Mouse (Mus musculus): Measurements from ENCODE around the gene Tmem40. TPM values are rescaled to one million over a fixed set of nuclear protein-coding genes. Genes with fewer than 3 reads are reported as not detected.
A peak's percentile ranks its signal among the peaks of the same experiment; 100 is the strongest.

Gene Tmem40
- polyA plus RNA-seq, 1 experiment from 2014 or later: 7.8 TPM

GRCm38 (mm10) chr6:115692163-115692950 lies 69.9 kb downstream of the Tmem40 start:
- no peak overlapping the region for H3K27ac ChIP-seq (replicated peaks; ENCODE audit: low read depth, low read length)
- H3K4me3 ChIP-seq (ENCODE audit: low read depth, low read length): no peak overlapping the region
- no peak overlapping the region for H3K9ac ChIP-seq (ENCODE audit: low read depth, low read length)
- H3K4me2 ChIP-seq (ENCODE audit: low read depth, low read length): no peak overlapping the region
- no peaks in the 10 kb centered on the region for H3K36me3 ChIP-seq (ENCODE audit: control insufficient read depth, insufficient read depth, low read length)
- H3K9me3 ChIP-seq (ENCODE audit: control insufficient read depth, low read length): no peaks in the 10 kb centered on the region
- H3K27me3 ChIP-seq (replicated peaks; ENCODE audit: control insufficient read depth, insufficient read depth, low read length): no peaks in the 10 kb centered on the region
- ATAC-seq (ENCODE audit: low read depth) (no peak), DNase-seq (ENCODE audit: low spot score) (no peak)
- WGBS: 44% methylated on average over 9 of the region's 9 CpGs
- peaks cover 8% of the 10 kb centered on the region; the same call in 1 of the 2 replicates for H3K4me1 ChIP-seq (ENCODE audit: control insufficient read depth, insufficient read depth, low read length)

GRCm38 (mm10) chr6:115690105-115690504 lies 72.1 kb downstream of the Tmem40 start:
- H3K4me3 ChIP-seq (ENCODE audit: low read depth, low read length): no peak overlapping the region
- no peak overlapping the region for H3K27ac ChIP-seq (replicated peaks; ENCODE audit: low read depth, low read length)
- H3K9me3 ChIP-seq (ENCODE audit: control insufficient read depth, low read length): no peaks in the 10 kb centered on the region
- H3K4me1 ChIP-seq (ENCODE audit: control insufficient read depth, insufficient read depth, low read length): peaks cover 5% of the 10 kb centered on the region; the same call in 1 of the 2 replicates
- DNase-seq (ENCODE audit: low spot score): no peak
- no peaks in the 10 kb centered on the region for H3K36me3 ChIP-seq (ENCODE audit: control insufficient read depth, insufficient read depth, low read length)
- WGBS: 93% methylated on average over 4 of the region's 4 CpGs
- no peak overlapping the region for H3K4me2 ChIP-seq (ENCODE audit: low read depth, low read length)
- no peak for ATAC-seq (ENCODE audit: low read depth)
- no peaks in the 10 kb centered on the region for H3K27me3 ChIP-seq (replicated peaks; ENCODE audit: control insufficient read depth, insufficient read depth, low read length)
- H3K9ac ChIP-seq (ENCODE audit: low read depth, low read length): no peak overlapping the region

GRCm38 (mm10) chr6:115688589-115688988 lies 73.6 kb downstream of the Tmem40 start:
- Histone ChIP-seq H3K4me2 (ENCODE audit: low read depth, low read length) (no peak overlapping the region), H3K9ac (ENCODE audit: low read depth, low read length) (no peak overlapping the region), H3K27me3 (replicated peaks; ENCODE audit: control insufficient read depth, insufficient read depth, low read length) (no peaks in the 10 kb centered on the region), H3K27ac (replicated peaks; ENCODE audit: low read depth, low read length) (no peak overlapping the region), H3K36me3 (ENCODE audit: control insufficient read depth, insufficient read depth, low read length) (no peaks in the 10 kb centered on the region), H3K9me3 (ENCODE audit: control insufficient read depth, low read length) (no peaks in the 10 kb centered on the region), H3K4me1 (ENCODE audit: control insufficient read depth, insufficient read depth, low read length) (no peaks in the 10 kb centered on the region), H3K4me3 (ENCODE audit: low read depth, low read length) (no peak overlapping the region)
- no peak for ATAC-seq (ENCODE audit: low read depth)
- DNase-seq (ENCODE audit: low spot score): no peak
- WGBS: 86% methylated on average over 4 of the region's 4 CpGs

- Histone ChIP-seq H3K36me3 (ENCODE audit: control insufficient read depth, insufficient read depth, low read length) (no peaks in the 10 kb centered on the region), H3K4me3 (ENCODE audit: low read depth, low read length) (no peak overlapping the region), H3K4me2 (ENCODE audit: low read depth, low read length) (no peak overlapping the region), H3K27me3 (replicated peaks; ENCODE audit: control insufficient read depth, insufficient read depth, low read length) (no peaks in the 10 kb centered on the region), H3K9me3 (ENCODE audit: control insufficient read depth, low read length) (no peaks in the 10 kb centered on the region), H3K4me1 (ENCODE audit: control insufficient read depth, insufficient read depth, low read length) (no peaks in the 10 kb centered on the region), H3K27ac (replicated peaks; ENCODE audit: low read depth, low read length) (no peak overlapping the region), H3K9ac (ENCODE audit: low read depth, low read length) (no peak overlapping the region)
- ATAC-seq (ENCODE audit: low read depth) (no peak), DNase-seq (ENCODE audit: low spot score) (no peak)
- WGBS: 52% methylated on average over 3 of the region's 3 CpGs
Measured at GRCm38 (mm10) chr6:115687753-115688152, 74.5 kb downstream of the Tmem40 start.

GRCm38 (mm10) chr6:115684851-115685646 lies 77.2 kb downstream of the Tmem40 start:
- DNase-seq (ENCODE audit: low spot score): peak; percentile 65
- Histone ChIP-seq H3K9ac (ENCODE audit: low read depth, low read length) (no peak overlapping the region), H3K4me2 (ENCODE audit: low read depth, low read length) (no peak overlapping the region), H3K4me1 (ENCODE audit: control insufficient read depth, insufficient read depth, low read length) (no peaks in the 10 kb centered on the region), H3K36me3 (ENCODE audit: control insufficient read depth, insufficient read depth, low read length) (no peaks in the 10 kb centered on the region), H3K27ac (replicated peaks; ENCODE audit: low read depth, low read length) (no peak overlapping the region), H3K27me3 (replicated peaks; ENCODE audit: control insufficient read depth, insufficient read depth, low read length) (no peaks in the 10 kb centered on the region), H3K9me3 (ENCODE audit: control insufficient read depth, low read length) (no peaks in the 10 kb centered on the region), H3K4me3 (ENCODE audit: low read depth, low read length) (no peak overlapping the region)
- 58% methylated on average over 11 of the region's 11 CpGs for WGBS
- ATAC-seq (ENCODE audit: low read depth): peak; percentile 82; the same call in 1 of the 2 replicates

- WGBS: 98% methylated on average over 2 of the region's 2 CpGs
- Histone ChIP-seq H3K27ac (replicated peaks; ENCODE audit: low read depth, low read length) (no peak overlapping the region), H3K9me3 (ENCODE audit: control insufficient read depth, low read length) (no peaks in the 10 kb centered on the region), H3K9ac (ENCODE audit: low read depth, low read length) (no peak overlapping the region), H3K4me3 (ENCODE audit: low read depth, low read length) (no peak overlapping the region), H3K27me3 (replicated peaks; ENCODE audit: control insufficient read depth, insufficient read depth, low read length) (no peaks in the 10 kb centered on the region), H3K36me3 (ENCODE audit: control insufficient read depth, insufficient read depth, low read length) (no peaks in the 10 kb centered on the region), H3K4me1 (ENCODE audit: control insufficient read depth, insufficient read depth, low read length) (no peaks in the 10 kb centered on the region), H3K4me2 (ENCODE audit: low read depth, low read length) (no peak overlapping the region)
- DNase-seq (ENCODE audit: low spot score): no peak
- ATAC-seq (ENCODE audit: low read depth): no peak
Measured at GRCm38 (mm10) chr6:115684271-115684670, 77.9 kb downstream of the Tmem40 start.

- H3K27ac ChIP-seq (replicated peaks; ENCODE audit: low read depth, low read length): no peak overlapping the region
- H3K9ac ChIP-seq (ENCODE audit: low read depth, low read length): no peak overlapping the region
- no peaks in the 10 kb centered on the region for H3K9me3 ChIP-seq (ENCODE audit: control insufficient read depth, low read length)
- H3K27me3 ChIP-seq (replicated peaks; ENCODE audit: control insufficient read depth, insufficient read depth, low read length): no peaks in the 10 kb centered on the region
- no peak overlapping the region for H3K4me2 ChIP-seq (ENCODE audit: low read depth, low read length)
- DNase-seq (ENCODE audit: low spot score): no peak
- WGBS: 79% methylated on average over 4 of the region's 4 CpGs
- peaks cover 3% of the 10 kb centered on the region; the same call in 1 of the 2 replicates for H3K4me1 ChIP-seq (ENCODE audit: control insufficient read depth, insufficient read depth, low read length)
- H3K4me3 ChIP-seq (ENCODE audit: low read depth, low read length): no peak overlapping the region
- ATAC-seq (ENCODE audit: low read depth): no peak
- no peaks in the 10 kb centered on the region for H3K36me3 ChIP-seq (ENCODE audit: control insufficient read depth, insufficient read depth, low read length)
Measured at GRCm38 (mm10) chr6:115681066-115681465, 81.1 kb downstream of the Tmem40 start.
